In the genomic region with DNA sequence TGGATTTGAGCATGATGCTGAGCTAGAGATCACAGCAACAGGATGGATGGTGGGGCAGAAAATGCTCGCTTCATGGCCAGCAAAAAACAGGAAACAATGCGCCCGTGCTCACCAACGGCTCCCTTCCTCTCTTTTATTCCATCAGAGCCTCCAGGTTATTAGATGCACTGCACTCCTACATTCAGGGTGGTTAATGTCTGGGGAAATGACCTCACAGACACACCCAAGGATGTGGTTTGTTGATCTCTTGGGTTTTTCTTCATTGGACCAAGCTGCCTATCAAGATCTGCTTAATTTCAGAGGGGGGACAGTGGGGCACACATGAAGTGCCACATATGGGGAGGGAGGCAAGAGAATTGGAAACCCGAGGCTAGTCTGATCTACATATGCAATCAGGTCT, we compare ENCODE assay signal across 14 mouse cellular contexts. TPM values are rescaled to one million over a fixed set of nuclear protein-coding genes. Genes with fewer than 3 reads are reported as not detected.
DNase-seq lines count a peak whose midpoint lies in the region; ATAC-seq and TF ChIP-seq lines count a peak whose summit lies in the region.
"Had no signal": no experiment of that assay in that cellular context is flagged by ENCODE, and none has a peak within 500 bp of the region (broad histone marks: within the 10 kb centered on the region; RNA-seq: fewer than 3 reads in every experiment).

No protein-coding gene starts in this region.

- no peak for TF ChIP-seq CTCF in G1E (IDR thresholded peaks at IDR 0.05; ENCODE audit: low read depth, low read length)

- no peak overlapping the region for H3K4me3 ChIP-seq in G1E (ENCODE audit: low read depth, low read length)
- H3K4me3 ChIP-seq: embryonic facial prominence, embryonic 13.5 days; forebrain, embryonic 13.5 days; heart, embryonic 10.5 days had no signal

- peak; percentile 60 for DNase-seq in CD4-positive helper T cell, adult 2 months (ENCODE audit: low read depth, low spot score)
- no peak for DNase-seq in G1E (ENCODE audit: low spot score)
- DNase-seq in thymus, postnatal 25 days: no peak
- no peak for DNase-seq in cerebellum, postnatal 10 days
- no peak for DNase-seq in lung, adult 18-20 months
- no peak for DNase-seq in cerebellum, postnatal 4 days (ENCODE audit: low spot score in 2 of 2)
- DNase-seq: cerebellum, postnatal 14 days; layer of hippocampus, adult 9-11 months; lung, postnatal 14 days had no signal

- no peaks in the 10 kb centered on the region for H3K36me3 ChIP-seq in G1E (replicated peaks)
- H3K36me3 ChIP-seq: embryonic facial prominence, embryonic 13.5 days; heart, embryonic 10.5 days had no signal

- H3K27me3 ChIP-seq in G1E (ENCODE audit: insufficient read depth, low read length): peaks cover 2% of the 10 kb centered on the region; the same call in 1 of the 2 replicates
- H3K27me3 ChIP-seq: embryonic facial prominence, embryonic 13.5 days; forebrain, embryonic 13.5 days had no signal

- peaks cover 4% of the 10 kb centered on the region; the same call in 1 of the 2 replicates for H3K9me3 ChIP-seq in G1E (replicated peaks)
- H3K9me3 ChIP-seq: embryonic facial prominence, embryonic 13.5 days; forebrain, embryonic 13.5 days; heart, embryonic 10.5 days had no signal

- H3K4me1 ChIP-seq in G1E (ENCODE audit: insufficient read depth, low read depth, low read length): no peaks in the 10 kb centered on the region
- H3K4me1 ChIP-seq: forebrain, embryonic 13.5 days had no signal

- ATAC-seq in G1E (ENCODE audit: extremely low read depth, insufficient number of reproducible peaks, low FRiP score, poor library complexity, severe bottlenecking): peak; percentile 40
- peak; percentile 74 for ATAC-seq in inflammation-experienced regulatory T-cells, adult 6 months
- peak; percentile 78 for ATAC-seq in megakaryocyte, adult 5-6 weeks (ENCODE audit: poor library complexity, severe bottlenecking)
- ATAC-seq: forebrain, embryonic 13.5 days had no signal

RNA-seq across cellular contexts. Expression of gene Mgme1, which starts 39.3 kb away (rescaled TPM):
- total RNA-seq in G1E (2014; fragmentation: Nextera tagmentation) (18.2 and 19.3 TPM in 2 replicates), G1E (2017) (17.1 and 18.5 TPM in 2 replicates)
- polyA plus RNA-seq in G1E (2012): 1.5 and 1.8 TPM in 2 replicates
- 10 to 100 TPM in 2 of 3 experiments, 1 to 10 TPM in 1; 8.9 to 13.5 (median 10.4) TPM for polyA plus RNA-seq in inflammation-experienced regulatory T-cells, adult 6 months (2017; shearing (Covaris generic))
- total RNA-seq in megakaryocyte, adult 5-6 weeks (2015): 6.8 and 9.4 TPM in 2 replicates
- 12.8 and 13.2 TPM in 2 replicates for total RNA-seq in megakaryocyte, adult 5-6 weeks (2017)

RNA-seq across cellular contexts. Expression of gene Snx5, which starts 39.6 kb away (rescaled TPM):
- total RNA-seq in G1E (2014; fragmentation: Nextera tagmentation) (179 and 201 TPM in 2 replicates), G1E (2017) (185 and 197 TPM in 2 replicates)
- 21.4 and 25.5 TPM in 2 replicates for polyA plus RNA-seq in G1E (2012)
- polyA plus RNA-seq in inflammation-experienced regulatory T-cells, adult 6 months (2017; shearing (Covaris generic)): 100 to 1,000 TPM in 2 of 3 experiments, 10 to 100 TPM in 1; 62.1 to 121 (median 102) TPM
- total RNA-seq in megakaryocyte, adult 5-6 weeks (2015): 145 and 164 TPM in 2 replicates
- total RNA-seq in megakaryocyte, adult 5-6 weeks (2017): 178 and 195 TPM in 2 replicates
